Mouse (Mus musculus) testis, adult 2 months (tissue): ENCODE data around the gene Gpr161.

Source experiments
- CTCF ChIP-seq: fragments of 200-500 bp; IDR thresholded peaks from 2 replicates; pipeline ENCODE4 v1.5.1; 2012; ENCODE audit warnings: low read depth, mild to moderate bottlenecking, inconsistent platforms, low read length, moderate library complexity; ENCODE audit not compliant: control insufficient read depth, insufficient read depth, insufficient replicate concordance
- POLR2A ChIP-seq: fragments of 200-500 bp; IDR thresholded peaks from 2 replicates; pipeline ENCODE4 v1.6.1; 2012; ENCODE audit warnings: low read depth, mild to moderate bottlenecking, inconsistent platforms, low read length, moderate library complexity; ENCODE audit not compliant: control insufficient read depth

DNA sequence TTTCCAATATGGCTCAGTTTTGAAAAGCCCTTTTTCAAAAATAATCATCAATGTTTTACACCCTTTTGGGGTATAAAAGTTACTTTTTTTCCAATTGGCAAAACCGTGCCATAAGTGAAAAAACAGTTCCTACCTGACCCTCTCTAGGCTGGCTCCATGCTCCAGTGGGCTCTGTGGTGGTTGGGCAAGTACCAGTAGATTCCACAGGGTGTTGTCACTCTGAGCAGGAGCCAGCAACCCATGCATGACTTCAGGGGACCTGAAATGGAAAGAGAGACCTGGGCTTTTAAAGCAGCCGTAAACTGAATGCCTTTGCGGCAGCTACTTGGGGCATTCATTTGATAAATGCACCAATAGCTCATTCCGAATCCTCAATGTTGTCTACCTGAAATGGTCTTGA lies 75.4 kb downstream of the Gpr161 start:
- TF ChIP-seq CTCF (no peak), POLR2A (no peak)
